8 mouse cellular contexts compared by ENCODE assay signal in genomic region chr8:105276292-105277120, GRCm38 (mm10). TPM values are rescaled to one million over a fixed set of nuclear protein-coding genes. Genes with fewer than 3 reads are reported as not detected.
A peak's percentile ranks its signal among the peaks of the same experiment; 100 is the strongest.
DNase-seq lines count a peak whose midpoint lies in the region; ATAC-seq and TF ChIP-seq lines count a peak whose summit lies in the region.

No protein-coding gene starts in this region.

- H3K9me3 ChIP-seq in lung, embryonic 16.5 days (ENCODE audit: control insufficient read depth, low read length), result no peaks in the 10 kb centered on the region

- no peaks in the 10 kb centered on the region for H3K27me3 ChIP-seq in heart, adult 2 months (ENCODE audit: control insufficient read depth, insufficient read depth, low read length)
- no peaks in the 10 kb centered on the region for H3K27me3 ChIP-seq in kidney, adult 2 months (replicated peaks; ENCODE audit: control insufficient read depth, insufficient read depth, low read length)
- peaks cover 71% of the 10 kb centered on the region for H3K27me3 ChIP-seq in lung, embryonic 16.5 days (ENCODE audit: control insufficient read depth, insufficient read depth, low read depth, low read length)

- peak overlapping the region; percentile 17 for H3K9ac ChIP-seq in heart, adult 2 months (ENCODE audit: low read depth, low read length)
- H3K9ac ChIP-seq in lung, embryonic 16.5 days (ENCODE audit: low read length), result peak overlapping the region; percentile 50

- no peak for TF ChIP-seq CTCF in cortical plate, adult 2 months (IDR thresholded peaks at IDR 0.05; ENCODE audit: extremely low read depth, insufficient read depth, low read length)
- no peak for TF ChIP-seq CTCF in heart, adult 2 months (IDR thresholded peaks at IDR 0.05)
- TF ChIP-seq CTCF in kidney, adult 2 months (conservative IDR thresholded peaks at IDR 0.05; ENCODE audit: insufficient read depth, insufficient read length, low read depth, low read length), result no peak

- no peak for TF ChIP-seq EP300 in heart, adult 2 months (IDR thresholded peaks at IDR 0.05; ENCODE audit: insufficient read depth, low read depth, low read length)

- peak; percentile 51 for DNase-seq in left cerebral cortex, postnatal 4 days
- no peak for DNase-seq in left cerebral cortex, adult 9 months (ENCODE audit: low spot score in 2 of 2)
- peak; percentile 70 to 72 for DNase-seq in heart, adult 2 months
- DNase-seq in kidney, adult 2 months, result peak; percentile 45
- DNase-seq in right cerebral cortex, postnatal 14 days, result peak; percentile 67
- no peak for DNase-seq in natural killer cell, adult 2 months (ENCODE audit: low spot score in 2 of 2)

- peaks cover 3% of the 10 kb centered on the region; the same call in 1 of the 2 replicates for H3K4me1 ChIP-seq in cortical plate, adult 2 months (ENCODE audit: control insufficient read depth, insufficient read depth, low read length)
- H3K4me1 ChIP-seq in heart, adult 2 months (ENCODE audit: control insufficient read depth, insufficient read depth, low read length), result peaks cover 2% of the 10 kb centered on the region; the same call in 1 of the 2 replicates
- H3K4me1 ChIP-seq in kidney, adult 2 months (ENCODE audit: control insufficient read depth, insufficient read depth, low read length), result no peaks in the 10 kb centered on the region; the same call in 1 of the 2 replicates
- H3K4me1 ChIP-seq in lung, embryonic 16.5 days (replicated peaks; ENCODE audit: control insufficient read depth, insufficient read depth, low read length), result peaks cover 19% of the 10 kb centered on the region

- H3K36me3 ChIP-seq in heart, adult 2 months (ENCODE audit: control insufficient read depth, insufficient read depth, low read length), result no peaks in the 10 kb centered on the region
- H3K36me3 ChIP-seq in kidney, adult 2 months (ENCODE audit: control insufficient read depth, insufficient read depth, low read length), result no peaks in the 10 kb centered on the region
- no peaks in the 10 kb centered on the region for H3K36me3 ChIP-seq in lung, embryonic 16.5 days (ENCODE audit: control insufficient read depth, insufficient read depth, low read length)

- H3K4me2 ChIP-seq in lung, embryonic 16.5 days (ENCODE audit: low read depth, low read length), result peak overlapping the region; percentile 74

- H3K27ac ChIP-seq in cortical plate, adult 2 months (ENCODE audit: insufficient read depth, low read length), result no peak overlapping the region
- peak overlapping the region; percentile 52 for H3K27ac ChIP-seq in heart, adult 2 months
- H3K27ac ChIP-seq in kidney, adult 2 months (ENCODE audit: insufficient read depth, low read depth, low read length), result no peak overlapping the region
- H3K27ac ChIP-seq in lung, embryonic 16.5 days (ENCODE audit: low read length), result no peak overlapping the region

- peak overlapping the region; percentile 52 for H3K4me3 ChIP-seq in cortical plate, adult 2 months (ENCODE audit: insufficient read depth, low read length)
- H3K4me3 ChIP-seq in heart, adult 2 months, result peak overlapping the region; percentile 43
- peak overlapping the region; percentile 20 for H3K4me3 ChIP-seq in kidney, adult 2 months (ENCODE audit: insufficient read depth, low read depth, low read length)
- H3K4me3 ChIP-seq in lung, embryonic 16.5 days (ENCODE audit: low read length), result peak overlapping the region; percentile 49

- ATAC-seq in lung, embryonic 16.5 days (ENCODE audit: low read depth), result peak; percentile 58

- intact Hi-C loops in left cerebral cortex, postnatal 4 days (cut with DNase I), result no loop called here
- intact Hi-C loops in heart, adult 2 months (cut with DNase I), result no loop called here

- 7% methylated on average over 30 of the region's 30 CpGs for WGBS in heart, adult 2 months
- 6% methylated on average over 30 of the region's 30 CpGs for WGBS in kidney, adult 2 months
- WGBS in lung, embryonic 16.5 days, result 4% methylated on average over 30 of the region's 30 CpGs

- TF ChIP-seq POLR2A in cortical plate, adult 2 months (IDR thresholded peaks at IDR 0.05; ENCODE audit: extremely low read depth, insufficient read depth, low read length), result peak; percentile 16; the same call in 1 of the 2 replicates
- TF ChIP-seq POLR2A in heart, adult 2 months (IDR thresholded peaks at IDR 0.05; ENCODE audit: insufficient read depth, low read depth, low read length), result peak; percentile 27; the same call in 1 of the 2 replicates
- TF ChIP-seq POLR2A in kidney, adult 2 months (IDR thresholded peaks at IDR 0.05; ENCODE audit: low read depth, low read length), result no peak

- H3K79me2 ChIP-seq in heart, adult 2 months (replicated peaks; ENCODE audit: control insufficient read depth, insufficient read depth, low read length), result no peaks in the 10 kb centered on the region

RNA-seq across cellular contexts. Expression of gene Nol3, which starts 0.6 kb away (rescaled TPM):
- total RNA-seq in left cerebral cortex, postnatal 4 days (2021), result 1 to 10 TPM; 1.1 to 1.5 TPM
- polyA plus RNA-seq in cortical plate, adult 2 months (2012; rRNA removed), result 14.3 and 15.5 TPM in 2 replicates
- total RNA-seq in heart, adult 2 months (2021), result 10 to 100 TPM; 19.7 to 23.0 TPM
- polyA plus RNA-seq in heart, adult 2 months (2012; rRNA removed), result 17.3 and 19.1 TPM in 2 replicates
- 4.8 and 5.6 TPM in 2 replicates for polyA plus RNA-seq in kidney, adult 2 months (2012; rRNA removed)
- polyA plus RNA-seq in lung, embryonic 16.5 days (2015; fragmentation: Nextera tagmentation; extraction: Ambion mirVana), result 2.0 and 2.1 TPM in 2 replicates

RNA-seq across cellular contexts. Expression of gene Hsf4, which starts 6.9 kb away (rescaled TPM):
- under 1 TPM; 0.28 to 0.50 TPM for total RNA-seq in left cerebral cortex, postnatal 4 days (2021)
- polyA plus RNA-seq in cortical plate, adult 2 months (2012; rRNA removed), result 25.1 and 29.2 TPM in 2 replicates
- 1 to 10 TPM; 2.7 to 3.9 TPM for total RNA-seq in heart, adult 2 months (2021)
- polyA plus RNA-seq in heart, adult 2 months (2012; rRNA removed), result 4.3 and 5.4 TPM in 2 replicates
- polyA plus RNA-seq in kidney, adult 2 months (2012; rRNA removed), result 2.1 and 2.7 TPM in 2 replicates
- 0.39 and 0.65 TPM in 2 replicates for polyA plus RNA-seq in lung, embryonic 16.5 days (2015; fragmentation: Nextera tagmentation; extraction: Ambion mirVana)

RNA-seq across cellular contexts. Expression of gene Fbxl8, which starts 12.1 kb away (rescaled TPM):
- total RNA-seq in left cerebral cortex, postnatal 4 days (2021), result under 1 TPM; 0.60 to 0.84 TPM
- polyA plus RNA-seq in cortical plate, adult 2 months (2012; rRNA removed), result 2.0 and 2.2 TPM in 2 replicates
- 1 to 10 TPM; 1.8 to 2.5 TPM for total RNA-seq in heart, adult 2 months (2021)
- polyA plus RNA-seq in heart, adult 2 months (2012; rRNA removed), result 3.6 and 4.1 TPM in 2 replicates
- polyA plus RNA-seq in kidney, adult 2 months (2012; rRNA removed), result 6.9 and 8.3 TPM in 2 replicates
- polyA plus RNA-seq in lung, embryonic 16.5 days (2015; fragmentation: Nextera tagmentation; extraction: Ambion mirVana), result 4.9 and 6.6 TPM in 2 replicates

RNA-seq across cellular contexts. Expression of gene Tradd, which starts 12.1 kb away (rescaled TPM):
- total RNA-seq in left cerebral cortex, postnatal 4 days (2021), result 10 to 100 TPM in 1 of 2 experiments, 1 to 10 TPM in 1; 9.2 to 11.1 TPM
- polyA plus RNA-seq in cortical plate, adult 2 months (2012; rRNA removed), result 7.6 and 8.3 TPM in 2 replicates
- 1 to 10 TPM; 3.9 to 4.9 TPM for total RNA-seq in heart, adult 2 months (2021)
- polyA plus RNA-seq in heart, adult 2 months (2012; rRNA removed), result 4.3 and 4.6 TPM in 2 replicates
- polyA plus RNA-seq in kidney, adult 2 months (2012; rRNA removed), result 13.1 and 13.5 TPM in 2 replicates
- 31.5 and 34.2 TPM in 2 replicates for polyA plus RNA-seq in lung, embryonic 16.5 days (2015; fragmentation: Nextera tagmentation; extraction: Ambion mirVana)

RNA-seq across cellular contexts. Expression of gene 4931428F04Rik, which starts 13.2 kb away (rescaled TPM):
- 100 to 1,000 TPM; 183 TPM for total RNA-seq in left cerebral cortex, postnatal 4 days (2021)
- 24.3 and 26.3 TPM in 2 replicates for polyA plus RNA-seq in cortical plate, adult 2 months (2012; rRNA removed)
- total RNA-seq in heart, adult 2 months (2021), result 1 to 10 TPM; 1.1 to 1.2 TPM
- polyA plus RNA-seq in heart, adult 2 months (2012; rRNA removed), result 2.1 and 3.5 TPM in 2 replicates
- 2.1 and 2.5 TPM in 2 replicates for polyA plus RNA-seq in kidney, adult 2 months (2012; rRNA removed)
- 8.3 and 9.5 TPM in 2 replicates for polyA plus RNA-seq in lung, embryonic 16.5 days (2015; fragmentation: Nextera tagmentation; extraction: Ambion mirVana)

Comparison
In these comparisons a context has a peak if more than half of its experiments do, and no peak if none do; other contexts are left out.
1. DNase-seq: peak in left cerebral cortex, postnatal 4 days (single experiment), heart, adult 2 months (2 of 2), kidney, adult 2 months (single experiment) and right cerebral cortex, postnatal 14 days (single experiment); none in left cerebral cortex, adult 9 months (0 of 2) and natural killer cell, adult 2 months (0 of 2).
2. Peak in every context shown above with its lines, with median percentiles within 50 percentile points of each other: H3K4me3 ChIP-seq.